Mouse (Mus musculus) cerebellum, adult 2 months (tissue): ENCODE measurements around the gene Hebp1.

Experiments
- CTCF ChIP-seq: fragments of 200-500 bp; IDR thresholded peaks from 2 replicates; pipeline ENCODE4 v1.5.1; 2011; ENCODE audit warnings: low read depth, mild to moderate bottlenecking, control low read depth, low read length, moderate library complexity, borderline replicate concordance; ENCODE audit not compliant: insufficient read depth
- POLR2A ChIP-seq: fragments of 200-500 bp; IDR thresholded peaks from 2 replicates; pipeline ENCODE4 v1.6.1; 2011; ENCODE audit warnings: low read length, control low read depth, borderline replicate concordance; ENCODE audit not compliant: insufficient read depth

GRCm38 (mm10) chr6:135171736-135172135 is 26.1 kb downstream of the Hebp1 start:
- TF ChIP-seq POLR2A (no peak), CTCF (no peak)
